Comparison of ENCODE assay signal across 8 mouse cellular contexts in the genomic region with DNA sequence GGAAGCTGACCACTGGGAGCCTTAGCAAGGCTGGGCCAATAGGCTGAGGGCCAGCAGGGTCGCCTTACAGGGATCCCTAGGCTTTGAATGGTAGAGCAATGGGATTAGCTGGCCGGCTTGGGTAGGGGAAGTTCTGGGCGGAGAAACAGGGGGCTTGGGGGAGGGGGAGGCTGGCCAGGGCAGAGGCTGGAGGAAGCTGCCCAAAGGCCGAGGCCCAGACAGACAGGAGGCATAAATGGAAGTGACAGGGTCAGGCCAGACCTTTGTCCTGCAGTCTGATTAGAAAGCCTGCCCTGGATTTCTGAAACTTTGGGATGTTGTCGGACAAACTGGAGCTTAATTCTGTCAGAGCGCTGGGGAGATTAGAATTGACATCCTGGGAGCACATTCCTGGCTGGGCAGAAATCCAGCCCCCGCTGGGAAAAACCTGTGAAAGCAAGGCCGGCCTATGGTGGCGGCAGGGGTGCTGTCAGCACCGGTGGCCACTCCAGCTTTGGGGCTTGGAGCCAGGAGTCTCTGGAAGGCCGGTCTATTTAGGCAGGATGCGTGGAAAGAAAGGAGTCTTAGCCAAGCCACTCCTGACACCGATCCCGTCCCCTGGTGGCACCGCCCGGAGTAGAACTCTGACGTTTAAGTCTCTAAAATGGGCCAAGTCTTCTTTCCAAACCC.
DNase-seq lines count a peak whose midpoint lies in the region; ATAC-seq and TF ChIP-seq lines count a peak whose summit lies in the region.

No protein-coding gene starts in this region.

- TF ChIP-seq CTCF in midbrain, postnatal 0 days (IDR thresholded peaks at IDR 0.05), result no peak

- 15% methylated on average over 17 of the region's 17 CpGs for WGBS in heart, embryonic 15.5 days
- 21% methylated on average over 17 of the region's 17 CpGs for WGBS in midbrain, postnatal 0 days

- 0 out of 2 replicates have a peak, but pooled peaks cover under 1% of the 10 kb centered on the region for H3K27me3 ChIP-seq in heart, embryonic 15.5 days
- peaks cover 26% of the 10 kb centered on the region; the same call in 1 of the 2 replicates for H3K27me3 ChIP-seq in midbrain, postnatal 0 days (ENCODE audit: insufficient read depth, low read length)

- H3K36me3 ChIP-seq in heart, embryonic 15.5 days, result no peaks in the 10 kb centered on the region
- no peaks in the 10 kb centered on the region for H3K36me3 ChIP-seq in midbrain, postnatal 0 days (ENCODE audit: insufficient read depth, low read length)

- ATAC-seq in heart, embryonic 15.5 days (replicated peaks; ENCODE audit: insufficient number of reproducible peaks, insufficient read depth, low FRiP score, low read depth), result peak; percentile 53
- no peak for ATAC-seq in midbrain, postnatal 0 days (ENCODE audit: low FRiP score)

- H3K4me2 ChIP-seq in heart, embryonic 15.5 days, result peak overlapping the region; percentile 36
- no peak overlapping the region for H3K4me2 ChIP-seq in midbrain, postnatal 0 days (ENCODE audit: low read depth, low read length, poor library complexity, severe bottlenecking)

- intact Hi-C loops in left cerebral cortex, postnatal 4 days (cut with DNase I), result no loop called here

- peak overlapping the region; percentile 93 for H3K27ac ChIP-seq in heart, embryonic 15.5 days
- H3K27ac ChIP-seq in midbrain, postnatal 0 days (ENCODE audit: low read depth, low read length), result no peak overlapping the region

- H3K4me1 ChIP-seq in heart, embryonic 15.5 days (replicated peaks), result peaks cover 89% of the 10 kb centered on the region
- peaks cover 4% of the 10 kb centered on the region; the same call in 1 of the 2 replicates for H3K4me1 ChIP-seq in midbrain, postnatal 0 days (ENCODE audit: insufficient read depth, low read length)

- H3K9me3 ChIP-seq in heart, embryonic 15.5 days (replicated peaks), result no peaks in the 10 kb centered on the region
- no peaks in the 10 kb centered on the region for H3K9me3 ChIP-seq in midbrain, postnatal 0 days (ENCODE audit: low read length)

- H3K4me3 ChIP-seq in heart, embryonic 15.5 days, result no peak overlapping the region
- H3K4me3 ChIP-seq in midbrain, postnatal 0 days (ENCODE audit: low read depth, low read length), result no peak overlapping the region

- peak overlapping the region; percentile 38 for H3K9ac ChIP-seq in heart, embryonic 15.5 days
- no peak overlapping the region for H3K9ac ChIP-seq in midbrain, postnatal 0 days (replicated peaks; ENCODE audit: low read length, poor library complexity, severe bottlenecking)

- peak; percentile 86 for DNase-seq in left cerebral cortex, postnatal 4 days
- no peak for DNase-seq in left cerebral cortex, adult 18-20 months (ENCODE audit: low spot score in 2 of 2)
- peak; percentile 62 to 78 for DNase-seq in cerebellum, postnatal 25 days
- DNase-seq in midbrain, postnatal 0 days (ENCODE audit: low spot score), result peak; percentile 56
- no peak for DNase-seq in right cerebral cortex, postnatal 10 days (ENCODE audit: low spot score in 2 of 2)
- DNase-seq in liver, result no peak
- DNase-seq in layer of hippocampus, adult 11-12 months (ENCODE audit: low spot score), result no peak

Comparison
In these comparisons a context has a peak if more than half of its experiments do, and no peak if none do; other contexts are left out.
1. DNase-seq: peak in left cerebral cortex, postnatal 4 days (single experiment), cerebellum, postnatal 25 days (2 of 2) and midbrain, postnatal 0 days (single experiment); none in left cerebral cortex, adult 18-20 months (0 of 2), right cerebral cortex, postnatal 10 days (0 of 2), liver (single experiment) and layer of hippocampus, adult 11-12 months (single experiment).